Comparison of ENCODE assay signal across 8 mouse cellular contexts in the genomic region with DNA sequence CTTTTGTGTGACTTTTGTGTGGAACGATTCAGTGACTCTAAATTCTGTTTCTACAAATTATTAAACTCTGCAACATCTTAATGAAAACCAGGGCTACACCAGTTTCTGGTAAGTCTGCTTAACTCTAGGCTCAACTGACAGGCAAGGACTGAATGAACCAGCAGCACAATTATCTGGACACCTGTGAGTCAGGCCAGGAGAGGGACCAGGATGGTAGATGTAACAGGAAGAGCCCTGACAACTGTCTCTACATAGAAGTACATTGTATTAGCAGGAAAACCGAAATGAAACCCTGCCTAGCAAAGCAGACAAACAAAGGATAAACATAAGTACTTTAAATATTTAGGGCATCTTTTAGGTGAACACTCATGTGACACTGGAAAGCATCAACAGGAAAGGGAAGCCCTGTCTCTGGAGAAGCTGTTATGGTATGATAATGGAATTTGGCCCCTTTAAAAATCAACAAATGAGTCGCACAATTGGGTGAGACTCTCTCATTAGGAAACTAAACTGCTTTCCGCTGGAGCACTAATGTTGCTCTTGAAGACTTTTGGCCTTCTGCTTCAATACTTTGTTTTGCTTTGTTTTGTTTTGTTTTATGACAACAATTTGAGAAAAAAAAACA. TPM values are rescaled to one million over a fixed set of nuclear protein-coding genes. Genes with fewer than 3 reads are reported as not detected.
DNase-seq lines count a peak whose midpoint lies in the region; ATAC-seq lines count a peak whose summit lies in the region.

No protein-coding gene starts in this region.

- H3K4me3 ChIP-seq in hindbrain, embryonic 10.5 days, result peak overlapping the region; percentile 79
- H3K4me3 ChIP-seq in lung, embryonic 16.5 days (ENCODE audit: low read length), result peak overlapping the region; percentile 90

- no peaks in the 10 kb centered on the region for H3K27me3 ChIP-seq in hindbrain, embryonic 10.5 days (ENCODE audit: insufficient read depth, poor library complexity, severe bottlenecking)
- no peaks in the 10 kb centered on the region for H3K27me3 ChIP-seq in lung, embryonic 16.5 days (ENCODE audit: control insufficient read depth, insufficient read depth, low read depth, low read length)

- H3K36me3 ChIP-seq in hindbrain, embryonic 10.5 days, result no peaks in the 10 kb centered on the region; the same call in 1 of the 2 replicates
- H3K36me3 ChIP-seq in lung, embryonic 16.5 days (ENCODE audit: control insufficient read depth, insufficient read depth, low read length), result no peaks in the 10 kb centered on the region

- 52% methylated on average over 4 of the region's 4 CpGs for WGBS in hindbrain, embryonic 10.5 days
- WGBS in lung, embryonic 16.5 days, result 15% methylated on average over 4 of the region's 4 CpGs

- no peak for ATAC-seq in lung, embryonic 16.5 days (ENCODE audit: low read depth)

- H3K9ac ChIP-seq in lung, embryonic 16.5 days (ENCODE audit: low read length), result peak overlapping the region; percentile 59

- H3K4me2 ChIP-seq in lung, embryonic 16.5 days (ENCODE audit: low read depth, low read length), result peak overlapping the region; percentile 82

- H3K4me1 ChIP-seq in hindbrain, embryonic 10.5 days (replicated peaks), result peaks cover 41% of the 10 kb centered on the region
- H3K4me1 ChIP-seq in lung, embryonic 16.5 days (replicated peaks; ENCODE audit: control insufficient read depth, insufficient read depth, low read length), result peaks cover 29% of the 10 kb centered on the region

- no peaks in the 10 kb centered on the region for H3K9me3 ChIP-seq in hindbrain, embryonic 10.5 days
- no peaks in the 10 kb centered on the region for H3K9me3 ChIP-seq in lung, embryonic 16.5 days (ENCODE audit: control insufficient read depth, low read length)

- DNase-seq in A20 (ENCODE audit: low read depth, low spot score) (peak; percentile 47), adipocyte (ENCODE audit: low spot score) (peak; percentile 39)
- DNase-seq in hindbrain, embryonic 10.5 days (ENCODE audit: low spot score), result no peak
- no peak for DNase-seq in thymus, postnatal 4 days
- DNase-seq in urinary bladder, postnatal 14 days (ENCODE audit: low spot score), result no peak
- no peak for DNase-seq in kidney, postnatal 25 days
- DNase-seq in cerebellum, adult 11 months, result no peak

- H3K27ac ChIP-seq in hindbrain, embryonic 10.5 days, result no peak overlapping the region
- H3K27ac ChIP-seq in lung, embryonic 16.5 days (ENCODE audit: low read length), result no peak overlapping the region

RNA-seq across cellular contexts. Expression of a gene that starts 3.3 kb away (rescaled TPM):
- polyA plus RNA-seq in hindbrain, embryonic 10.5 days (2016; fragmentation: Nextera tagmentation; extraction: Ambion mirVana), result 7.9 and 8.2 TPM in 2 replicates
- 12.1 and 14.4 TPM in 2 replicates for polyA plus RNA-seq in lung, embryonic 16.5 days (2015; fragmentation: Nextera tagmentation; extraction: Ambion mirVana)

RNA-seq across cellular contexts. Expression of a gene that starts 12.6 kb away (rescaled TPM):
- polyA plus RNA-seq in hindbrain, embryonic 10.5 days (2016; fragmentation: Nextera tagmentation; extraction: Ambion mirVana), result 13.0 and 13.7 TPM in 2 replicates
- 4.2 and 4.4 TPM in 2 replicates for polyA plus RNA-seq in lung, embryonic 16.5 days (2015; fragmentation: Nextera tagmentation; extraction: Ambion mirVana)

Comparison
In these comparisons a context has a peak if more than half of its experiments do, and no peak if none do; other contexts are left out.
1. DNase-seq: peak in A20 (single experiment) and adipocyte (single experiment); none in hindbrain, embryonic 10.5 days (single experiment), thymus, postnatal 4 days (single experiment), urinary bladder, postnatal 14 days (single experiment), kidney, postnatal 25 days (0 of 2) and cerebellum, adult 11 months (single experiment).